Mouse (Mus musculus) forebrain, embryonic 15.5 days (tissue): ENCODE measurements around the gene Zbtb7a. TPM values are rescaled to one million over a fixed set of nuclear protein-coding genes. Genes with fewer than 3 reads are reported as not detected.

Experiments
- ATAC-seq: fragments of 200-750 bp; cut with Nextera tagmentation; replicated peaks from 2 replicates; pipeline ENCODE4 v1.8.0; 2017; ENCODE audit warnings: mild to moderate bottlenecking, moderate TSS enrichment, moderate library complexity
- H3K27ac ChIP-seq: fragments of 300-500 bp; sonication (generic); replicated peaks from 2 replicates; pipeline ENCODE4 v1.5.1; 2015; ENCODE audit warnings: mild to moderate bottlenecking, inconsistent platforms
- H3K27me3 ChIP-seq: fragments of 300-500 bp; sonication (generic); 2 replicates; pipeline ENCODE4 v1.6.1; 2015; ENCODE audit warnings: inconsistent platforms
- H3K36me3 ChIP-seq: fragments of 300-500 bp; sonication (generic); 2 replicates; pipeline ENCODE4 v1.6.1; 2015; ENCODE audit warnings: mild to moderate bottlenecking, inconsistent platforms
- H3K4me1 ChIP-seq: fragments of 300-500 bp; sonication (generic); 2 replicates; pipeline ENCODE4 v1.6.1; 2015; ENCODE audit warnings: inconsistent platforms
- H3K4me2 ChIP-seq: fragments of 300-500 bp; sonication (generic); replicated peaks from 2 replicates; pipeline ENCODE4 v1.6.1; 2015; ENCODE audit warnings: mild to moderate bottlenecking, inconsistent platforms
- H3K4me3 ChIP-seq: fragments of 300-500 bp; sonication (generic); 2 replicates; pipeline ENCODE4 v1.5.1; 2015; ENCODE audit warnings: mild to moderate bottlenecking, inconsistent platforms
- H3K9ac ChIP-seq: fragments of 300-500 bp; sonication (generic); replicated peaks from 2 replicates; pipeline ENCODE4 v1.6.1; 2015; ENCODE audit warnings: mild to moderate bottlenecking, inconsistent platforms
- H3K9me3 ChIP-seq: fragments of 300-500 bp; sonication (generic); 2 replicates; pipeline ENCODE4 v1.6.1; 2016; ENCODE audit warnings: inconsistent platforms
- WGBS: fragments of 180-500 bp; shearing (Covaris S2); methylation state at CpG from one replicate; pipeline ENCODE4 v1.1.7; 2015; ENCODE audit warnings: mixed read lengths; 5-methylcytosine and 5-hydroxymethylcytosine counted together
- microRNA-seq: library from miRNA; unstranded; fragments of <30 nt; microRNA quantifications from one replicate; pipeline ENCODE4, GENCODE M21; 2016
- polyA plus RNA-seq: library from polyadenylated mRNA; unstranded; fragments of >200 nt; fragmentation: Nextera tagmentation; extraction: Ambion mirVana; gene quantifications from 2 replicates; pipeline ENCODE4 v1.2.1, GENCODE M21; 2015

The Zbtb7a gene
- polyA plus RNA-seq, 1 experiment from 2014 or later: 15.1 TPM

GRCm38 (mm10) chr10:81197305-81197704, 62.3 kb downstream of the Zbtb7a start:
- no peaks in the 10 kb centered on the region for H3K36me3 ChIP-seq
- no peak overlapping the region for H3K9ac ChIP-seq
- H3K4me2 ChIP-seq: no peak overlapping the region
- ATAC-seq: no peak
- no peaks in the 10 kb centered on the region for H3K9me3 ChIP-seq
- no peak overlapping the region for H3K27ac ChIP-seq
- H3K4me3 ChIP-seq: no peak overlapping the region
- H3K4me1 ChIP-seq: peaks cover 12% of the 10 kb centered on the region
- WGBS: 52% methylated on average over 6 of the region's 6 CpGs
- H3K27me3 ChIP-seq: peaks cover 35% of the 10 kb centered on the region; the same call in 1 of the 2 replicates

DNA sequence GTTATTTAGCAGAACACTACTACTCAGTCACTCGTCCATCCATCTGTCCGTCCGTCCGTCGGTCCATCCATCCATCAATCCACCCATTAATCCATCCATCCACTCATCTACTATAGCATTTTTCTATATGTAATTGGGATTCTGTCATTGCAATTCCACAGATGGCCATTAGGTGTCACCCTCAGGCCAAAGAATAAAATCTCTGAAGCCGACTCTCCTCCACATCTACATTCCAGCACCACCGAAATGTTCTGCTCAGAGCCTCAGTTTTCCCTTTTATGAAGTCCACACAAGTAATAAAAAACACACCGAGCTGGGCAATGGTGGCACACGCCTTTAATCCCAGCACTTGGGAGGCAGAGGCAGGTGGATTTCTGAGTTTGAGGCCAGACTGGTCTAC, 63.2 kb downstream of the Zbtb7a start:
- ATAC-seq: no peak
- no peaks in the 10 kb centered on the region for H3K9me3 ChIP-seq
- H3K4me3 ChIP-seq: no peak overlapping the region
- 3% methylated on average over 9 of the region's 9 CpGs for WGBS
- peaks cover 35% of the 10 kb centered on the region; the same call in 1 of the 2 replicates for H3K27me3 ChIP-seq
- H3K4me2 ChIP-seq: no peak overlapping the region
- no peaks in the 10 kb centered on the region for H3K36me3 ChIP-seq
- peaks cover 6% of the 10 kb centered on the region for H3K4me1 ChIP-seq
- H3K27ac ChIP-seq: no peak overlapping the region
- H3K9ac ChIP-seq: no peak overlapping the region

DNA sequence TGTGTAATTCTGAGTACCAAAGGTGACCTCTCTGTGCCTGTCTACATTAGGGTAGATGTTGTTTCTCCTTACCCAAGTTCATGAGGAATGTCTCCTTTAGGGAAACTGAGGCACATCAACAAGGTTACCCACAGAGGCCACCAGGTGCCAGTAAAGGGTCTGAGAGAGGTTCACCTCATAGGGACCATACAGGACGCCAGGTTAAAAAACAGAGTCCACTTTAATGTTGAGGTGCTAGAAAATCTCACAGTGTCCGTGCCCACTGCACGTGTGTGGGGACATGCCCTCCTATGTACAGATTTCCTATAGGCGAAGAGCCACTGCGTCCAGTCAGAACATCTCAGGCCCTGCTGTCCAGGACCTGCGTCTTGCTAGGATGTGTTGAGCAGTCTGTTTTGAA, 64.0 kb downstream of the Zbtb7a start:
- ATAC-seq: no peak
- H3K4me2 ChIP-seq: no peak overlapping the region
- H3K27ac ChIP-seq: no peak overlapping the region
- no peak overlapping the region for H3K4me3 ChIP-seq
- H3K27me3 ChIP-seq: peaks cover 33% of the 10 kb centered on the region; the same call in 1 of the 2 replicates
- 0 out of 2 replicates have a peak, but pooled peaks cover 3% of the 10 kb centered on the region for H3K4me1 ChIP-seq
- H3K36me3 ChIP-seq: no peaks in the 10 kb centered on the region
- no peak overlapping the region for H3K9ac ChIP-seq
- WGBS: 86% methylated on average over 6 of the region's 6 CpGs
- H3K9me3 ChIP-seq: no peaks in the 10 kb centered on the region

- Histone ChIP-seq H3K4me2 (no peak overlapping the region), H3K9me3 (no peaks in the 10 kb centered on the region), H3K4me3 (no peak overlapping the region), H3K27ac (no peak overlapping the region), H3K9ac (no peak overlapping the region), H3K36me3 (peaks cover 7% of the 10 kb centered on the region), H3K27me3 (peaks cover 21% of the 10 kb centered on the region; the same call in 1 of the 2 replicates), H3K4me1 (no peaks in the 10 kb centered on the region)
- ATAC-seq: no peak
- 88% methylated on average over 13 of the region's 13 CpGs for WGBS
Measured at GRCm38 (mm10) chr10:81200141-81200540, 65.1 kb downstream of the Zbtb7a start.

GRCm38 (mm10) chr10:81200605-81201287, 65.7 kb downstream of the Zbtb7a start:
- H3K4me2 ChIP-seq: no peak overlapping the region
- ATAC-seq: no peak
- no peak overlapping the region for H3K4me3 ChIP-seq
- H3K9ac ChIP-seq: no peak overlapping the region
- H3K9me3 ChIP-seq: no peaks in the 10 kb centered on the region
- H3K36me3 ChIP-seq: peaks cover 12% of the 10 kb centered on the region
- H3K4me1 ChIP-seq: no peaks in the 10 kb centered on the region
- WGBS: 80% methylated on average over 20 of the region's 20 CpGs
- H3K27me3 ChIP-seq: peaks cover 15% of the 10 kb centered on the region; the same call in 1 of the 2 replicates
- no peak overlapping the region for H3K27ac ChIP-seq

- WGBS: 56% methylated on average over 13 of the region's 13 CpGs
- Histone ChIP-seq H3K36me3 (peaks cover 21% of the 10 kb centered on the region), H3K27ac (no peak within 1 kb of the TSS), H3K4me1 (no peaks in the 10 kb centered on the region), H3K9me3 (no peaks in the 10 kb centered on the region), H3K27me3 (peaks cover 4% of the 10 kb centered on the region; the same call in 1 of the 2 replicates), H3K4me2 (no peak within 1 kb of the TSS), H3K9ac (no peak within 1 kb of the TSS), H3K4me3 (no peak within 1 kb of the TSS)
- no peak for ATAC-seq
Measured at GRCm38 (mm10) chr10:81201807-81202758, 67.1 kb downstream of the Zbtb7a start, which contains the start of gene Nmrk2. TSS of gene Nmrk2 (minus strand) at chr10:81202051.

Small RNAs within 50 kb of the gene (microRNA-seq; reads per million reads assigned to microRNA genes)
- not detected for gene Mir5615-1
- gene Mir5615-2: not detected

Other genes with a start within 250 kb of the Zbtb7a start
- gene Timm13, start 234.3 kb upstream of the Zbtb7a start, polyA plus RNA-seq: 326 and 357 TPM in 2 replicates
- 50.6 and 53.5 TPM in 2 replicates for gene Lmnb2, start 217.0 kb upstream of the Zbtb7a start, polyA plus RNA-seq
- gene Gadd45b, start 205.1 kb upstream of the Zbtb7a start, polyA plus RNA-seq: 5.5 and 5.9 TPM in 2 replicates
- 30.8 and 32.1 TPM in 2 replicates for gene Gng7, start 120.3 kb upstream of the Zbtb7a start, polyA plus RNA-seq
- gene Diras1, start 109.6 kb upstream of the Zbtb7a start, polyA plus RNA-seq: 32.6 and 36.0 TPM in 2 replicates
- gene Slc39a3, start 97.8 kb upstream of the Zbtb7a start, polyA plus RNA-seq: 46.3 TPM in 2 replicates
- 316 and 320 TPM in 2 replicates for gene Sgta, start 75.0 kb upstream of the Zbtb7a start, polyA plus RNA-seq
- 60.0 and 61.7 TPM in 2 replicates for gene Thop1, start 65.2 kb upstream of the Zbtb7a start, polyA plus RNA-seq
- gene Creb3l3, start 36.3 kb upstream of the Zbtb7a start, polyA plus RNA-seq: 0.13 and 0.25 TPM in 2 replicates
- gene Map2k2, start 29.3 kb upstream of the Zbtb7a start, polyA plus RNA-seq: 211 and 229 TPM in 2 replicates
- gene Pias4, start 32.7 kb downstream of the Zbtb7a start, polyA plus RNA-seq: 54.9 and 57.8 TPM in 2 replicates
- gene Eef2, start 41.4 kb downstream of the Zbtb7a start, polyA plus RNA-seq: 633 and 637 TPM in 2 replicates
- 56.8 and 61.3 TPM in 2 replicates for gene Dapk3, start 47.8 kb downstream of the Zbtb7a start, polyA plus RNA-seq
- gene 4930442H23Rik, start 48.6 kb downstream of the Zbtb7a start, polyA plus RNA-seq: 0.14 and 0.19 TPM in 2 replicates
- 0.11 TPM in 1 of 2 replicates, not detected in the other for gene Nmrk2, start 66.8 kb downstream of the Zbtb7a start, polyA plus RNA-seq
- gene Atcay, start 95.6 kb downstream of the Zbtb7a start, polyA plus RNA-seq: 72.6 and 75.3 TPM in 2 replicates
- gene Zfr2, start 97.9 kb downstream of the Zbtb7a start, polyA plus RNA-seq: 19.5 and 21.2 TPM in 2 replicates
- gene Matk, start 117.7 kb downstream of the Zbtb7a start, polyA plus RNA-seq: 22.4 TPM in 2 replicates
- gene Mrpl54, start 131.7 kb downstream of the Zbtb7a start, polyA plus RNA-seq: 97.3 and 104 TPM in 2 replicates
- 33.5 and 37.5 TPM in 2 replicates for gene Apba3, start 131.7 kb downstream of the Zbtb7a start, polyA plus RNA-seq
- gene Tjp3, start 156.4 kb downstream of the Zbtb7a start, polyA plus RNA-seq: 8.5 and 9.0 TPM in 2 replicates
- gene Pip5k1c, start 157.7 kb downstream of the Zbtb7a start, polyA plus RNA-seq: 123 and 127 TPM in 2 replicates
- gene Cactin, start 185.9 kb downstream of the Zbtb7a start, polyA plus RNA-seq: 40.7 and 42.4 TPM in 2 replicates
- 3.1 and 4.3 TPM in 2 replicates for gene Tbxa2r, start 193.5 kb downstream of the Zbtb7a start, polyA plus RNA-seq
- gene Gipc3, start 208.0 kb downstream of the Zbtb7a start, polyA plus RNA-seq: not detected in 2 replicates
- 41.4 and 43.3 TPM in 2 replicates for gene Hmg20b, start 215.3 kb downstream of the Zbtb7a start, polyA plus RNA-seq
- gene Mfsd12, start 222.3 kb downstream of the Zbtb7a start, polyA plus RNA-seq: 11.2 and 11.9 TPM in 2 replicates
- gene 4930404N11Rik, start 230.6 kb downstream of the Zbtb7a start, polyA plus RNA-seq: 0.73 and 1.3 TPM in 2 replicates
- 133 and 135 TPM in 2 replicates for gene Fzr1, start 243.3 kb downstream of the Zbtb7a start, polyA plus RNA-seq
- 88.2 and 89.0 TPM in 2 replicates for gene Dohh, start 249.2 kb downstream of the Zbtb7a start, polyA plus RNA-seq
- gene Gm48551, start 249.2 kb downstream of the Zbtb7a start, polyA plus RNA-seq: 5.4 and 6.6 TPM in 2 replicates